Mouse (Mus musculus) olfactory bulb, adult 2 months (tissue): ENCODE data around the gene Stard3.

ENCODE experiments used
- CTCF ChIP-seq: fragments of 200-500 bp; IDR thresholded peaks from 2 replicates; pipeline ENCODE4 v1.5.1; 2012; ENCODE audit warnings: low read depth, mild to moderate bottlenecking, low read length, moderate library complexity; ENCODE audit not compliant: insufficient read depth
- POLR2A ChIP-seq: fragments of 200-500 bp; IDR thresholded peaks from 2 replicates; pipeline ENCODE4 v1.6.1; 2012; ENCODE audit warnings: mild to moderate bottlenecking, low read depth, low read length, moderate library complexity; ENCODE audit not compliant: insufficient read depth

- TF ChIP-seq CTCF (no peak), POLR2A (no peak)
These were observed 32.3 kb upstream of the Stard3 start for GRCm38 (mm10) chr11:98325821-98326218.
